Mouse (Mus musculus) lung, postnatal 36 days (tissue): ENCODE results near the gene Aloxe3.
A peak's percentile ranks its signal among the peaks of the same experiment; 100 is the strongest.

Experiments used
- DNase-seq: peaks from one replicate; pipeline ENCODE4 v3.0.0; 2022; ENCODE audit warnings: mixed read lengths

Aloxe3 gene

DNA sequence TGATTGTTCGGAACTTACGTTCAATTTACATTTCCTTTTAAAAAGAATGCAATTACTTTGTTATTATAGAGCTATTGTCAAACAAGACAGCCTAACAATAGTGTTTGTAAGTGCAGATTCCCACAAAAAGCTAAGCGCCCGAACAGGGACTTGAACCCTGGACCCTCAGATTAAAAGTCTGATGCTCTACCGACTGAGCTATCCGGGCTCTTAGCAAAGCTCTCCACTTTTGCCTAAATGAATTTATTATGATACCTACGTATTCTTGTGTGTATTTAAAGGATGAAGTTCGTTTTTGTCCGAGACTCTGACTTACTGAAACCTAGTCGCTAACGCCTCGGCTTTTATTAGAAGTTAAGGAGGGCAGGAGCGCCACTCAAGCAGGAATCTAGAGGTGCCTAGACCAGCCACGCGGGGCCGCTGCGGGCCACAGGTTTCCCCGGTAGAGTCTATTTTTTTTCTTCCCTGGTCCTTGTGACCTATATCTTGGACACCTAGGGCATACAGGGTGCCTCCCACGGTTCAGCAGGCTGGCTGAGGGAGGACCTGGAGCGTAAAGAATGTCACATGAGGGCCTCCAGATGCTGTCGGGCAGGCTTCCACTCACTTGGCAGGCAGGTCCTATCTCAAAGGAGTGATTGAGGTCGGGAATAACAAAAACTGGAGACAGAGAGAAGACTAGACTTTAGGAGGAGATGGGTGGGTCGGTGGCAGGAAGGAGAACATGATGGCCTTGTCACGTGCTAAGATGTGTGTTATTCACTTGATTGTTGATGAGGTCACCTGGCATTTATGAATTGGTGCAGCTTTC lies 450 bp upstream of the Aloxe3 start:
- peak; percentile 92 for DNase-seq

DNA sequence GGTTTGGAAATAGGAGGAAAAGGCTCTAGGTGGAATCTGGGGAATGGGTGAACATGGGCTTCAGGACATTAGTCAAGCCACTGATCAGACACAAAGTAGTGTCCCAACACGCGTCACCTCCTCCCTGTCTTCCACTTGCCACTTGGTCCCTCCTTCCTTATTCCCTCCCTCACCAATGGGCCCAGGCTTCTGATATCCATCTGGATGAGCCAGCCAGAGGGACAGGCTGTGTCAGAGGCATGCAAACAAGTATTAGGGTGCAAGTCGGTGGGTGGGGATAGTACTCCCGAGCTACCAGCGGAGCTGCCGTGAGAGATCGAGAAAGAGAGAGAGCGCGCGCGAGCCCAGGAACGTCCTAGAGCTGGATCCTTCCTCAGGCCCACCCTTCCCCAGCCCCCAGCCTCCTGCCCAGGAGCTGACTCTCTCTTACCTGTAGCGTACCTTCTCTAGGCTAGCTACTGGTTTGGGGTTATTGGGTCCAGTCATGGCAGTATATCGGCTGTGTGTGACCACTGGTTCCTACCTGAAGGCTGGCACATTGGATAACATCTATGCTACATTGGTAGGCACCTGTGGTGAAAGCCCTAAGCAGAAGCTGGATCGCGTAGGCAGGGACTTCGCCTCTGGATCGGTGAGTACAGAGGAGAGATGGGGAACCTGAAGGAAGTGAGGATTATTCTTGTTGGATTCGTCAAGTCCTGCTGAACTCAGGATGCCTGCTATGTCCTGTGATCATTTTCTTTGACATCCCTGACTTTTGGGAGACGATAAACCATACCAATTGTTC lies 416 bp downstream of the Aloxe3 start:
- no peak for DNase-seq

GRCm38 (mm10) chr11:69126706-69127095 lies 1.0 kb downstream of the Aloxe3 start:
- DNase-seq: no peak

DNA sequence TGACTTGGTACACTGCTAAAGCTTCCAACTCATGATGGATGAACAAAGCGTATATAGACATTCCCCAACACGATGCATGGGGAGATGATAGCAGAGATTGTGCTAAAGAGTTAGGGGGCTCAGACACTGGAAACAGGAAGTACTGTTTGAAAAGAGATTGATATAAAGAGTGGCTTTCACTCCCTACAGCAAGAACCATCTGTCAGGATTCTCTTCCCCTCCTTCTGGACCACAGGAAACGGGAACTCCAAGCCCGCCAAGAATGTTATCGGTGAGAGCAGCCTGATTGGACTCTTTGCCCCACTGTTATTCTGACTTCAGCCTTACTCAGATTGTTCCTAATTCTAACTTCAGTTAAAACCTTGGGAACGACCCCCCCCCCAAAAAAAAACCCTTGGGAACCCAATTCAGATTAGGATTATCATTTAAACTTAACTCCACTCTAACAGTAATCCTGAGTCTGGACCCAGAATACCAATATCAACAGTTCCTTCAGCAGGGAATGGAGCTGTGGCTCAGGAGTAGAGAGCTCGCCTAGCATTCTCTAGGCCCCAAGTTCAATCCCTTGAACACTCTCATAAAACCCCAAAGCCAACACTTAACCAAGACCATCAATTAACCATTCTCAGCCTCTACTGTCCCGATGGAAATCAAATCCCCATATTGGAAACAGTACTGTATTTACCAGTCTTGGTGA lies 2.9 kb downstream of the Aloxe3 start:
- DNase-seq: no peak

GRCm38 (mm10) chr11:69133566-69133922 lies 7.8 kb downstream of the Aloxe3 start:
- no peak for DNase-seq

GRCm38 (mm10) chr11:69133923-69134621 lies 8.4 kb downstream of the Aloxe3 start:
- DNase-seq: peak; percentile 81

DNA sequence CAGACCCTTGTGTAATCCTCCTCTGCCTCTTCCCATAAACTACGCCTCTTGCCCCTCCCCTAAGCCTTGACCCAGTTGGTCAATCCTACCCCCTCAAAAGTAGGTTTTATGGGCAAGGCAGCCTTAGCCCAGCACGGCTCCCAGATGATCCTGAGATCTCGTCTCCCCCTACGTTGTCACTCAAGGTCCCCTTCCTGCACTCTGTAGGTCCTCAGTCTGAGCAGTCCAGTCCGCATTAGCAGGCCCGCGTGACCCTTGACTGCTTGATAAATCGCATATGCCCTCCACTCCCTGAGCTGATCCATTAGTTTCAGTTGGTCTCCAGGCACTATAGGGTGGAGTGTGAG lies 8.9 kb downstream of the Aloxe3 start:
- DNase-seq: no peak

DNA sequence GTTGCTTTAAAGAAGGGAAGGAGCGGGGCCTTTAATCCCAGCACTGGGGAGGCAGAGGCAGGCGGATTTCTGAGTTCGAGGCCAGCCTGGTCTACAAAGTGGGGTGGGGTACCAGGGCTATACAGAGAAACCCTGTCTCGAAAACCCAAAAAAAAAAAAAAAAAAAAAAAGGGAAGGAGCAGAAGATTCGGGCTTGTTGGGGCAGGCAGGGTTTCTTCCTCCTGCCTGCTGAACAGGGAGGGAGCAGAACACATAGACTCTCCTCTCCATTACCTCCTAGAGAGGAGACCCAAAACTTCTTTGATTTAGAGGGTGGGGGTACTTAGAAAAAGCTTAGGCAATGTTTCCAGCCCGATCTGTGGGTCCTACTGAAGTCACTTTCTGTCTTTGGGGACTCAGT lies 9.7 kb downstream of the Aloxe3 start:
- DNase-seq: no peak

- no peak for DNase-seq
Observed at GRCm38 (mm10) chr11:69147546-69147945, 21.9 kb downstream of the Aloxe3 start.

GRCm38 (mm10) chr11:69148451-69148960 lies 22.8 kb downstream of the Aloxe3 start:
- DNase-seq: no peak

DNA sequence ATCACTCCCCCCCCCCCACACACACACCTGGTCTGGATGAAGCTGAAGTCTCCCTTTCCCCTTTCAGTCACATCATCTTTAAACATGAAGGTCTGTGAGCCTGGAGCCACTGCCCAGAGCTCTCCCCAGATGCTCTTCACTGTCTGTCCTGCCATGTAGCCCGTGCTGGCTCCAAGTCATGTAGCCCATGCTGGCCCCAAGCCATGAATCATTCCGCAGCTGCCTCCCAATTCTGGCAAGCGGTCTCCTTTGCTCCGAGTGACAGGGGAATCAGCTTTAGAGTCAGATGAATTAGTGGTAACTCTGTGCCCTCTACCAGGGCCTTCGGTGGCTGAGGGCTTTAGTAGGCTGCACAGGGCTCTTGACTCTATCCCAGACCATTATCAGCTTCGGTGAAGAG lies 24.0 kb downstream of the Aloxe3 start:
- no peak for DNase-seq

- DNase-seq: peak; percentile 84
Observed at GRCm38 (mm10) chr11:69150444-69150843, 24.7 kb downstream of the Aloxe3 start.

- DNase-seq: no peak
Observed at GRCm38 (mm10) chr11:69151004-69151403, 25.3 kb downstream of the Aloxe3 start.

GRCm38 (mm10) chr11:69153831-69154230 lies 28.1 kb downstream of the Aloxe3 start:
- no peak for DNase-seq

- DNase-seq: no peak
Observed at GRCm38 (mm10) chr11:69155351-69155750, 29.7 kb downstream of the Aloxe3 start.

DNA sequence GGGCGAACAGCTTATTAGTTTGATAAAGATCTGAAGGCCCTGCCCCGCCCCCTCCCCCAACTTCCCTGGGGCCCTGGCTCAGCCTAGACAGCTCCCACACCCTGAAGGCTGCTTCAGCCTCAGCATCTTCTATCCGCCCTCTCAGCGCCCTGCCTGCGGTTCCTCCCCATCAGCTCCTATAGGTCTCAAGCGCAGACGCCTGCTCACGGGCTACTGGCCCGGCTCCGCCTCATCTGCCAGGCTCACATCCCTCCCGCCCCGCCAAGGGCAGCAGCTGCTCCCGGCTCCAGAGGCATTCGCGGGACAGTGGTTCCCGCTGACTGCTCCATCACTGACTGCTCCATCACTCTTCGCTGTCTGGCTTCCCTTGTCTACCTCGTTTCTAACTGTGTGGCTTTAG lies 31.1 kb downstream of the Aloxe3 start, which contains the start of gene Alox12b:
Gene Alox12b (plus strand): TSS at position 190 of the 400 bp plus-strand sequence.
- no peak for DNase-seq

GRCm38 (mm10) chr11:69169313-69169712 lies 43.6 kb downstream of the Aloxe3 start:
- DNase-seq: no peak

DNA sequence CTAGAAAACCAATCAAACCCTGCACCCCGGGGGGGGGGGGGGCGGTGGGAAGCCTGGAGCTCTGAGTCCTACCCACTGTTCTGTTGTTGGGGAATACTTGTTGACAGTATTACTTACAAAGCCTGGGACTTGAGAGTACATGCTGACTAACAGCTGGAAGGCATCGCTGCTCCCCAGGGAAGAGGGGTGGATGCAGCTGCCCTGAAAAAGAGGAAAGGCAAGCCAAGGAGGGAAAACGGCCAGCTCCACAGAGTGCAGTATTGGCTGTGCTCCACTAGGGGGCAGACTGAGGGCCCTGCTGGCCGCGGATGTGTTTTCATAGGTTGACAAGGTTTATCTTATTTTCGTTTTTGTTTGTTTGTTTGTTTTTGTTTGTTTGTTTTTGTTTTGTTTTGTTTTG lies 45.9 kb downstream of the Aloxe3 start:
- peak; percentile 68 for DNase-seq

DNA sequence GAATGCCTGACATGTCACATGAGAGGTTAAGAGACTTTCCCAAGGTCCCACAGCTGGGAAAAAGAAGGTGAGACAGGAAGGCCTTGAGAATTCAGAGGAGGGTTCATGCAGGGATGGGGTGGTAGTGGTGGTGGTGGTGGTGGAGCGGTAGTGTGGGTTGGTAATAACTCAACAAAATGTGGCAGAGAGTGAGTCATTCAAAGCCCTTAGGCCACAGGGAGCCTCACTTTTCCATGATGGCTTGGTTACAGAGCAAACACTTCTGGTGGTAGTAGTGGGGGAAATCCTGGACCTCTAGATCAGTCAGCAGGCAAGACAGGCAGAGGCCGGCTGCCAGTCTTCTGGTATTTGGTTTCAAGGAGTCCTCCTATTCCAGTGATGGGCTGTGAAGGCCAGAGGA lies 46.9 kb downstream of the Aloxe3 start:
- DNase-seq: no peak

GRCm38 (mm10) chr11:69174722-69175121 lies 49.0 kb downstream of the Aloxe3 start:
- DNase-seq: no peak

- no peak for DNase-seq
Observed at GRCm38 (mm10) chr11:69178525-69178924, 52.8 kb downstream of the Aloxe3 start.

DNA sequence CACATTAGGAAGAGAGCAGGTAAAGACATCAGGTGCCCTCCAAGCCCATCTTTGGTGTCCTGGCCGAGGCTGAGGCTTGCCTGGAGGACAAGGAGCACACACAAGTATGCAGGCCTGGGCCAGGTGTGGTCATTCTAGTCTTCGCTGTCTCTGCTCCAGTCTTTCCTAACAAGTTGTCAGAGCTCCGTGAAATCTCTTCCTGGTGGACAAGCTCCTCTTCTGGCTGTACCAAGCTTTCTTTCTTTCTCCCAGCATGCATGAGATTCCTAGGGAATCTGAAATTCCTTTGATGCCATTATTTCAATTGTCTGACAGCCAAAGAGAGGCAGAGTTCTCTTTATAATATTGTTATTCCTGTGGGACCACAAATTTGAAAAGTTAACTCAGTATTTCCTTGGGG lies 53.8 kb downstream of the Aloxe3 start:
- DNase-seq: no peak

DNA sequence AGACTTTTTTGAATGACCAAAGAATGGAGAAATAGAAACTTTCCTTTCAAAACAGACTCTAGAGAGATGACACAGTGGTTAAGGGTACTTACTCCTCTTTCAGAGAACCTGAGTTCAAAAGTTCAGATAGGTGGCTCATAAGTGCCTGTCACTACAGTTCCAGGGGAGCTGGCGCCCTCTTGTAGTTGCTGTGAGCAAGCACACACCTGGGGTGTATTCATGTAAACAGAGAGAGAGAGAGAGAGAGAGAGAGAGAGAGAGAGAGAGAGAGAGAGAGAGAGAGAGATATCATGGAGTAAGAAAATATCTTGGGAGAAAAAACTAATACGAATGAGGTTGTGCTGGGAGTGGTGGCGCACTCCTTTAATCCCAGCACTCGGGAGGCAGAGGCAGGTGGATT lies 54.4 kb downstream of the Aloxe3 start:
- no peak for DNase-seq
